Mouse (Mus musculus): ENCODE measurements around the gene Map7.

GRCm38 (mm10) chr10:20214418-20214817 is 66.1 kb downstream of the Map7 start:
- TF ChIP-seq CTCF (IDR thresholded peaks at IDR 0.05; ENCODE audit: borderline replicate concordance, extremely low read depth, insufficient read depth, insufficient read length) (no peak), POLR2A (IDR thresholded peaks at IDR 0.05; ENCODE audit: borderline replicate concordance, extremely low read depth, insufficient read depth, insufficient read length, poor library complexity, severe bottlenecking) (no peak)
